Mouse (Mus musculus) midbrain, embryonic 15.5 days (tissue): ENCODE data around the gene Fam122a. TPM values are rescaled to one million over a fixed set of nuclear protein-coding genes. Genes with fewer than 3 reads are reported as not detected.

ENCODE experiments used
- ATAC-seq: fragments of 200-750 bp; cut with Nextera tagmentation; replicated peaks from 2 replicates; pipeline ENCODE4 v1.8.0; 2017; ENCODE audit warnings: moderate TSS enrichment
- H3K27ac ChIP-seq: fragments of 300-500 bp; sonication (generic); 2 replicates; pipeline ENCODE4 v1.5.1; 2015; ENCODE audit warnings: mild to moderate bottlenecking, inconsistent platforms
- H3K27me3 ChIP-seq: fragments of 300-500 bp; sonication (generic); replicated peaks from 2 replicates; pipeline ENCODE4 v1.6.1; 2015; ENCODE audit warnings: inconsistent platforms
- H3K36me3 ChIP-seq: fragments of 300-500 bp; sonication (generic); replicated peaks from 2 replicates; pipeline ENCODE4 v1.6.1; 2015; ENCODE audit warnings: inconsistent platforms
- H3K4me1 ChIP-seq: fragments of 300-500 bp; sonication (generic); 2 replicates; pipeline ENCODE4 v1.6.1; 2015; ENCODE audit warnings: inconsistent platforms
- H3K4me2 ChIP-seq: fragments of 300-500 bp; sonication (generic); 2 replicates; pipeline ENCODE4 v1.6.1; 2015; ENCODE audit warnings: inconsistent platforms, mild to moderate bottlenecking, moderate library complexity
- H3K4me3 ChIP-seq: fragments of 300-500 bp; sonication (generic); 2 replicates; pipeline ENCODE4 v1.5.1; 2015; ENCODE audit warnings: mild to moderate bottlenecking, inconsistent platforms
- H3K9ac ChIP-seq: fragments of 300-500 bp; sonication (generic); 2 replicates; pipeline ENCODE4 v1.6.1; 2015; ENCODE audit warnings: mild to moderate bottlenecking, inconsistent platforms
- H3K9me3 ChIP-seq: fragments of 300-500 bp; sonication (generic); 2 replicates; pipeline ENCODE4 v1.6.1; 2016; ENCODE audit warnings: inconsistent platforms
- WGBS: fragments of 180-500 bp; shearing (Covaris S2); methylation state at CpG from one replicate; pipeline ENCODE4 v1.1.7; 2015; ENCODE audit warnings: mixed read lengths; 5-methylcytosine and 5-hydroxymethylcytosine counted together
- polyA plus RNA-seq: library from polyadenylated mRNA; unstranded; fragments of >200 nt; fragmentation: Nextera tagmentation; extraction: Ambion mirVana; gene quantifications from 2 replicates; pipeline ENCODE4 v1.2.1, GENCODE M21; 2015

Fam122a gene
- polyA plus RNA-seq, 1 experiment from 2014 or later = 52.4 TPM

GRCm38 (mm10) chr19:24509391-24509790 is 32.2 kb upstream of the Fam122a start:
- H3K27ac ChIP-seq = no peak overlapping the region
- no peak overlapping the region for H3K9ac ChIP-seq
- no peaks in the 10 kb centered on the region for H3K36me3 ChIP-seq
- WGBS = 84% methylated on average over 6 of the region's 6 CpGs
- H3K4me3 ChIP-seq = no peak overlapping the region
- H3K4me1 ChIP-seq = peaks cover 9% of the 10 kb centered on the region
- H3K9me3 ChIP-seq = no peaks in the 10 kb centered on the region
- ATAC-seq = no peak
- H3K27me3 ChIP-seq = no peaks in the 10 kb centered on the region
- H3K4me2 ChIP-seq = no peak overlapping the region

GRCm38 (mm10) chr19:24508087-24508767 is 31.1 kb upstream of the Fam122a start:
- no peak for ATAC-seq
- H3K4me3 ChIP-seq = no peak overlapping the region
- H3K36me3 ChIP-seq = no peaks in the 10 kb centered on the region
- WGBS = 22% methylated on average over 13 of the region's 13 CpGs
- no peak overlapping the region for H3K4me2 ChIP-seq
- no peak overlapping the region for H3K9ac ChIP-seq
- peaks cover 9% of the 10 kb centered on the region for H3K4me1 ChIP-seq
- H3K27ac ChIP-seq = no peak overlapping the region
- H3K27me3 ChIP-seq = no peaks in the 10 kb centered on the region
- H3K9me3 ChIP-seq = no peaks in the 10 kb centered on the region

GRCm38 (mm10) chr19:24502736-24503421 is 25.7 kb upstream of the Fam122a start:
- Histone ChIP-seq H3K27me3 (no peaks in the 10 kb centered on the region), H3K4me3 (no peak overlapping the region), H3K4me1 (no peaks in the 10 kb centered on the region; the same call in 1 of the 2 replicates), H3K36me3 (no peaks in the 10 kb centered on the region), H3K9me3 (no peaks in the 10 kb centered on the region), H3K27ac (no peak overlapping the region), H3K4me2 (no peak overlapping the region), H3K9ac (no peak overlapping the region)
- 87% methylated on average over 10 of the region's 10 CpGs for WGBS
- ATAC-seq = no peak

- Histone ChIP-seq H3K9ac (no peak overlapping the region), H3K4me2 (no peak overlapping the region), H3K4me1 (no peaks in the 10 kb centered on the region), H3K4me3 (no peak overlapping the region), H3K27me3 (no peaks in the 10 kb centered on the region), H3K9me3 (no peaks in the 10 kb centered on the region), H3K36me3 (no peaks in the 10 kb centered on the region), H3K27ac (no peak overlapping the region)
- no peak for ATAC-seq
These were observed 24.4 kb upstream of the Fam122a start for GRCm38 (mm10) chr19:24501525-24501924.

GRCm38 (mm10) chr19:24500431-24500830 is 23.3 kb upstream of the Fam122a start:
- Histone ChIP-seq H3K4me1 (no peaks in the 10 kb centered on the region), H3K9me3 (no peaks in the 10 kb centered on the region), H3K4me3 (no peak overlapping the region), H3K36me3 (no peaks in the 10 kb centered on the region), H3K27me3 (no peaks in the 10 kb centered on the region), H3K4me2 (no peak overlapping the region), H3K27ac (no peak overlapping the region), H3K9ac (no peak overlapping the region)
- WGBS = 82% methylated on average over 5 of the region's 5 CpGs
- no peak for ATAC-seq

- no peaks in the 10 kb centered on the region for H3K36me3 ChIP-seq
- no peak overlapping the region for H3K27ac ChIP-seq
- H3K27me3 ChIP-seq = no peaks in the 10 kb centered on the region
- H3K4me2 ChIP-seq = no peak overlapping the region
- WGBS = 68% methylated on average over 3 of the region's 3 CpGs
- H3K4me1 ChIP-seq = no peaks in the 10 kb centered on the region
- H3K9ac ChIP-seq = no peak overlapping the region
- no peak overlapping the region for H3K4me3 ChIP-seq
- no peak for ATAC-seq
- H3K9me3 ChIP-seq = no peaks in the 10 kb centered on the region
These were observed 22.1 kb upstream of the Fam122a start for GRCm38 (mm10) chr19:24499291-24499690.

- no peaks in the 10 kb centered on the region for H3K9me3 ChIP-seq
- H3K27ac ChIP-seq = no peak overlapping the region
- no peaks in the 10 kb centered on the region for H3K27me3 ChIP-seq
- WGBS = 85% methylated on average over 4 of the region's 4 CpGs
- H3K4me3 ChIP-seq = no peak overlapping the region
- H3K4me1 ChIP-seq = no peaks in the 10 kb centered on the region
- no peaks in the 10 kb centered on the region for H3K36me3 ChIP-seq
- H3K9ac ChIP-seq = no peak overlapping the region
- no peak overlapping the region for H3K4me2 ChIP-seq
- ATAC-seq = no peak
These were observed 16.7 kb upstream of the Fam122a start for GRCm38 (mm10) chr19:24493887-24494286.

GRCm38 (mm10) chr19:24491824-24492223 is 14.7 kb upstream of the Fam122a start:
- Histone ChIP-seq H3K4me3 (no peak overlapping the region), H3K4me2 (no peak overlapping the region), H3K36me3 (no peaks in the 10 kb centered on the region), H3K4me1 (no peaks in the 10 kb centered on the region), H3K9me3 (no peaks in the 10 kb centered on the region), H3K9ac (no peak overlapping the region), H3K27me3 (no peaks in the 10 kb centered on the region), H3K27ac (no peak overlapping the region)
- no peak for ATAC-seq
- 13% methylated on average over 3 of the region's 3 CpGs for WGBS

- Histone ChIP-seq H3K27ac (no peak overlapping the region), H3K36me3 (no peaks in the 10 kb centered on the region), H3K9ac (no peak overlapping the region), H3K27me3 (no peaks in the 10 kb centered on the region), H3K4me2 (no peak overlapping the region), H3K9me3 (no peaks in the 10 kb centered on the region), H3K4me3 (no peak overlapping the region), H3K4me1 (no peaks in the 10 kb centered on the region)
- WGBS = 77% methylated on average over 5 of the region's 5 CpGs
- ATAC-seq = no peak
These were observed 13.1 kb upstream of the Fam122a start for GRCm38 (mm10) chr19:24490275-24490674.

- H3K4me3 ChIP-seq = no peak overlapping the region
- H3K27me3 ChIP-seq = 0 out of 2 replicates have a peak, but pooled peaks cover 2% of the 10 kb centered on the region
- WGBS = 79% methylated on average over 8 of the region's 8 CpGs
- ATAC-seq = no peak
- H3K9ac ChIP-seq = no peak overlapping the region
- H3K9me3 ChIP-seq = no peaks in the 10 kb centered on the region
- H3K4me2 ChIP-seq = no peak overlapping the region
- H3K27ac ChIP-seq = no peak overlapping the region
- no peaks in the 10 kb centered on the region for H3K36me3 ChIP-seq
- no peaks in the 10 kb centered on the region for H3K4me1 ChIP-seq
These were observed 9.5 kb upstream of the Fam122a start for GRCm38 (mm10) chr19:24486433-24487296.

- Histone ChIP-seq H3K36me3 (no peaks in the 10 kb centered on the region), H3K27me3 (0 out of 2 replicates have a peak, but pooled peaks cover 2% of the 10 kb centered on the region), H3K27ac (no peak overlapping the region), H3K9ac (no peak overlapping the region), H3K4me1 (no peaks in the 10 kb centered on the region), H3K4me3 (no peak overlapping the region), H3K4me2 (no peak overlapping the region), H3K9me3 (no peaks in the 10 kb centered on the region)
- WGBS = 13% methylated on average over 4 of the region's 4 CpGs
- ATAC-seq = no peak
These were observed 7.5 kb upstream of the Fam122a start for GRCm38 (mm10) chr19:24484612-24485194.

GRCm38 (mm10) chr19:24480916-24481315 is 3.8 kb upstream of the Fam122a start:
- 74% methylated on average over 2 of the region's 2 CpGs for WGBS
- peaks cover 13% of the 10 kb centered on the region for H3K4me1 ChIP-seq
- H3K36me3 ChIP-seq = no peaks in the 10 kb centered on the region
- H3K9me3 ChIP-seq = no peaks in the 10 kb centered on the region
- H3K4me3 ChIP-seq = no peak overlapping the region
- no peak overlapping the region for H3K9ac ChIP-seq
- ATAC-seq = no peak
- H3K27ac ChIP-seq = no peak overlapping the region
- H3K4me2 ChIP-seq = no peak overlapping the region
- H3K27me3 ChIP-seq = 0 out of 2 replicates have a peak, but pooled peaks cover 2% of the 10 kb centered on the region
